Mouse (Mus musculus) layer of hippocampus, adult 9-11 months (tissue): ENCODE results near the gene Midn.
"Not testable (repeated sequence)": the region's sequence is repeated elsewhere in the genome, so short reads cannot be mapped to it uniquely, and the experiment has no call there.

ENCODE experiments used
- DNase-seq: peaks from one replicate; pipeline ENCODE4 v3.0.0; 2022

Midn gene

GRCm38 (mm10) chr10:80159021-80159560 is 11.0 kb downstream of the Midn start:
- DNase-seq, result peak; percentile 67

- DNase-seq, result peak; percentile 99
Measured at GRCm38 (mm10) chr10:80159561-80160454, 11.7 kb downstream of the Midn start.

DNA sequence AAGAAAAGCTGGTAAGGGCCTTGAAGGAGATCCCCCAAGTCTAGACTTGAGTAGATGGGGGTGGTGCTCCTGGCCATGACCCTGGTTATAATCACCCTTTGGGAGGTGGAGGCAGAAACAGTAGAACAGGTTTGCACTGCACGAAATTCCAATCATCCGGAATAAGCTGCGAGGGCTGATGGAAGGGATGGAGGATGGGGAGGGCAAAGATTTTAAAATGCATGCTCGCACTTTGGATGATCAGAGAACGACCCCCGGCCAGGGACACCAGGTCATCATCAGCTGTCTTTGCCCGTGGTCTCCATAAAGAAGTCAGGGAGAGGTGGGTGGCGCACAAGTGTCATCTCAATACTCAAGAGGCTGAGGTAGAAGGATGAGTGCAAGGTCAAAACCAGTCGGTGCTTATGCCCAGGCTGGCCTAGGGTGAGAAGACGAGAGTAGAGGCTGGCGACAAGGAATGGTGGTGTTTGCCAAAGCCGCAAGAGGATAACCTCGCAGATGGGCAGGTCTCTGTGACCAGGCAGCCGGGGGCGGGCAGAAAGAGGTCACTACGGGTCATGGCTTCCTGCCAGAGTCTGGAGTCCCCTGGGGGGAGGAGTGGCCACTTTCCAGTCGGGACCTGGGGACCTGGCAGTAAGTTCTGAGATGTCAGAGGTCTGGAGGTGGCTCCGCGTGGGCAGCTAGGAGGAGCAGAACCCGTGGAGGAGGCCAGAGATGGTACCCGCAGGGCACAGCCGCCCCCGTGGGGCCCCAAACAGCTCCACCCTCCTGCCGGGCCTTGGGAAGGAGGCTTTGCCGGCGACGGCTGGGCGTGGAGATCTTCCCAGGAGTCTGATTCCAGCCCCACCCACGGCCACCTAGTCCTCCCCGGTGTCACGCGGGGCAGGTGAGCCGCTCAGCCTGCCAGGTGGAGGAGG is 12.6 kb downstream of the Midn start:
- DNase-seq, result peak; percentile 61

DNA sequence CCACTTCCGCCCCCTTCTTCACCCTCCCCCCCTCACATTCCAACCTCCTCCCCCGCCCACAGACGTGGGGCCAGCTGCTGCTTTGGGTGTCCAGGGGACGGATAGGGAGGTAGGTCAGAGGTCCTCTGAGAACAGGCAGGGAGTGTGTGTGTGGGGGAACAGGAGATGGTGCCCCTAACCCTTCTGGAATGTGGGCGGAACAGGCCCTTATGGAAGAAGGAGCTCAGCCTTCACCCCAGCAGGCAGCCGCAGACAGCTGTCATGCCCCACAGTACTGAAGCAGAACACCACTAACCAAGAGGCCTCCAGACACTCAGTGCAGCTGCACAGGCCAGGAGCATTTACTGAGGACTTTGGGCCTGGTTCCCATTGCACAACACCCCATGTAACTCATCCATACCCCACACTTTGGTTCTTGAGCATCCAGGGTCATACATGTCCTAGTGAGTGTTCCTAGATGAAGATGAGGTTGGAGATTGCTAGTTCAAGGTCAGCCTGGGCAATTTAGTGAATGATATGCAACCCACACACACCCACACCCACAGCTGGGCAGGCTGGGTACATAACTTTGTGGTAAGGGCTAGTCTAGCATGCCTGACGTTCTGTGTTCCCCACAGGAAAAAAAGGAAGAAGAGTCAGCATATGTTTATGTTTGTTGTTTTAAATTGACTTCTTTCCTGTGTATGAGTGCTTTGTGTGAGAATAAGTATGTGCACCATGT is 13.6 kb downstream of the Midn start:
- DNase-seq, result no peak

- no peak for DNase-seq
Measured at GRCm38 (mm10) chr10:80162243-80162608, 14.2 kb downstream of the Midn start.

DNA sequence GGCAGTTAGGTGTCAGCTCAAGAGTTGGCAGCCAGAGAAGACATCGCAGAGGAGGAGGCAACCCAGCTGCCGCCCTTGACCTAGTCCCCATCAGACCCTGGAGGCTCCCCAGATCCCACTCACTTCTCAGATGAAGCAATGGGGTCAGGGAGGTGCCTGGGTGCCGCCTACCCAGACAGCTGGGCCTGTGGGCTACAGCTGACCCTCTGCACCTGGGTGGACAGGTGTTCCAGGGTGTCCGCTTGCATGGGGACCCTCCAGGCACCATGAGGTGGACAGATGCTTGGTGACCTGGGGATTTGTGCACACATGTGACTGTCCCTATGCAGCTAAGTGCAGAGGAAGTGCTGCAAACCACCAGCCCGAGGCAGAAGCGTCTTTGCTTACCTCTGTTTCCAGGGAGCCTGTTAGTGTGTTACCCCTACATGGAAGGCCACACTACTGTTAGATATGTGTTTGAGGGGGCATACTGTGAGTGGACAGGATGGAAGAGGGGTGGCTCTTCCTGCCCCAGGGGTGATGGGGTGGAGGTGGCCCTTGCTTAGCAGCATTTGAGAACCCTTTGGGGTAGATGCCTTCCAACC is 14.7 kb downstream of the Midn start:
- DNase-seq, result peak; percentile 26

DNA sequence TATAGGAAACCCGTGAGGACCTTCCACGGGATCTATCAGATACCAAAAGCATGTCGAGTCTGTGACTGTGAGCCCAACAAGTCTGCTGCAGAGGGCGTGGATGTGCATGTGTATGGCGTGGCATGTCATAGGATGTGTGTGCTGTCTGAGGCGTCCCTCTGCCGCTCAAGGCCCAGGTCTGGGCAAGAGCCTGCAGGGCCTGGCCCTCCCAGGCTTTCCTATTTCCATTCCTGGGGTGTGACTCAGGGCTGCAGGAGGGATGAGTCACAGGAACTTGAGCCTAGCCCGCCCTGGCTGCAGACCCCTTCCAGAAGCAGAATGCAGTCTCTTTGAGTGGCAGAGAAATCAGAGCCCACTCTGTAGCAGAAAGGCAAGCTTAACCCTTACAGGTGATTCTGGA is 15.6 kb downstream of the Midn start:
- peak; percentile 23 for DNase-seq

DNA sequence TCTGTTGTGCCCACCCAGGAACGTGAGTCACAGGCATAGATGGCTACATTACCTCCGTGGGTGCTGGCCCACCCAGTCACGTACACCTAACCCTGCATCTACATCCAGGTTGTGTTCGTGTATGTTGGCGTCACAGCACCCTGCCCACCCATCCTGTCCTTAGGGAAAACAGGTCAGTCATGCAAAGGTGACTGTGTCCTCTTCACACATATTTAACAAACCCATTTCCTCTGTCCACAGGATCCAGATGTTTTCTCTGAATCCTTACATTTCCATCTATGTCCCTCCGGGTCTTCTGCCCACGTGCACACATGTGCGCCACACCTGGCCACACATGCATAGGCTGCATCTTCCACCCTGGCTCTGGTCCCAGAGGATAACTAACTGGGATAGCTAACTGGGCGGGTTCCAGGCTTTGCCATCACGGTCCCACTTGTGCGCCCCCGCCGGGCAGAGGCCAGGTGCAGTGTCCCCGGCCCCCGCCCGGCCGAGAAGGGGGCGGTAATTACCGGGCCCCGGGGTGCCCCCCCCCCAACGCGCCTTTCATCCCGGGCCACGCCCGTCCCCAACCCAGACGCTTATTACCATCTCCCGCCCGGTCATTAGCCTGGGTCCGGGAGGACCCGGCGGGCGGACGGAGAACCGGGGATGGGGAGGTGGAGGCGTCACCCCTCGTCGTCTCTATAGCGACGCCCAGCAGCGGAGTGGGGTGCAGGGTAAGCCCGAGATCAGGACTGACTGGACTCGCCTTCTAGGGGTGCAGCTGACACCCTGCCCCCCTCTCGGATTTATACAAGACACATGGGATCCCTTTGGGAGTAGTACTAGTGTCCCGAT is 16.3 kb downstream of the Midn start:
- DNase-seq, result peak; percentile 49

DNA sequence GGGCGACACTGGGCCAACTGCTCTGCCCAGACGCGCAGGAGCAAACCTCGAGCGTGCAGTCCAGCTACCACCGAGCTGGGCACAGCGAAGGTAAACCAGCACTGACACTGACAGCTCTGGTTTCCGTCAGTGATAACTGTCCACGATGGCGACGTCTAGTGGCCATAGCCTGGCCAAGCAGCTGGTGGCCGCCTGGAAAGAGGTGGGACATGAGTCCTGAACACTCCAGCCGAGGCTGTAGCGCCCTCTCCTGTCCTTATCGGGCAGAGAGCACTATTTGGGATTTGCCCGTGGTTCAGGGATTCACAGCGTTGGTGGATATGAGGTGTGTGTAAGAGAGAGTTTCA is 16.9 kb downstream of the Midn start:
- DNase-seq, result peak; percentile 96

DNA sequence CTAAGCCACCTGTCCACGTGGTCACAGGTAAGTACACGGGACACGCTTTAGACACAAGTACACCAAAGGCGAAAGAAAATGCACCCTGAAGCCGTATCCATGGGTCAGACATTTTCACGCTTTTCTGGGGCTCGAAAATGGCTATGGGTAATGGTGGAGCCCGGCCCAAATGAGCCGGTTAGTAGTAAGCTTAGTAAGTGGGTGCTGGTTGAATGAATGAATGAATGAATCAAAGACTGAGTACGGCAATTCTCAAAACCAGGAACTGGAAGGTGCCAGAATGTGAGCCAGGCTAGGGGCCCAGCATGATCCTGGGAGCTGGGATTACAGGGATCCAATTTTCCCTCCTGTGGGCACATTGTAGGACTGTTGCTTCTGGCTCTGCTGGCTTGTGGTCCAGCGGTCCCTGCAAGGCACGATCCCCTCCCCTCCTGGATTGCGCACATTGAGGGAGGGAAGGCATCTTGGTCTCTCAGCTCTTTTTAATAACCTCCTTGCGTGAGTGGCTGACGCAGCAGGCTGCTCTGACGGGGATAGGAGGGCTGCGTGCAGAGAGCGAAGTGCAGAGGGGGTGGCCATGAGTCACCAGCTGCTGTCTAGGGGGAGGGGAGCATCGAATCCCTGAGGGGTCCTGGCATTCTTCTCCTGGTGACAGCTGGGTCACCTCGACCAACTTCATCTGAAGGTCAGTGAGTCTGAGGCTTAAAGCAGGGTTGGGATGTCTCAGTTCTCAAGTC is 17.5 kb downstream of the Midn start, which contains the start of gene Cirbp:
TSS of gene Cirbp (plus strand) at position 594 of the 737 bp plus-strand sequence.
- peak; percentile 60 for DNase-seq

DNA sequence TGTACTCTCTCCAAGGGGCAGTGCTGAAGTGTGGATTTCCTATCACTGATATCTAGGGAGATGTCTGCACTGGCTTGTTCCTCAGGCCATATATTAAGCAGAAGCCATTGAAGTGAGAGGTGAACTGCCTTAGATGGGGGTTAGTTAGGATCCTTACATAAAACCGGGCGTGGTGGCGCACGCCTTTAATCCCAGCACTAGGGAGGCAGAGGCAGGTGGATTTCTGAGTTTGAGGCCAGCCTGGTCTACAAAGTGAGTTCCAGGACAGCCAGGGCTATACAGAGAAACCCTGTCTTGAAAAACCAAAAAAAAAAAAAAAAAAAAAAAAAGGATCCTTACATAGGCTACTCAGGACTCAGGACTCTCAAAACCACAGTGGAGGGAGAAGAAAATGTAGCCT is 18.1 kb downstream of the Midn start:
- not testable (repeated sequence) for DNase-seq

GRCm38 (mm10) chr10:80167460-80168037 is 19.5 kb downstream of the Midn start:
- peak; percentile 97 for DNase-seq

- DNase-seq, result peak; percentile 91
Measured at GRCm38 (mm10) chr10:80168038-80168661, 20.1 kb downstream of the Midn start.

DNA sequence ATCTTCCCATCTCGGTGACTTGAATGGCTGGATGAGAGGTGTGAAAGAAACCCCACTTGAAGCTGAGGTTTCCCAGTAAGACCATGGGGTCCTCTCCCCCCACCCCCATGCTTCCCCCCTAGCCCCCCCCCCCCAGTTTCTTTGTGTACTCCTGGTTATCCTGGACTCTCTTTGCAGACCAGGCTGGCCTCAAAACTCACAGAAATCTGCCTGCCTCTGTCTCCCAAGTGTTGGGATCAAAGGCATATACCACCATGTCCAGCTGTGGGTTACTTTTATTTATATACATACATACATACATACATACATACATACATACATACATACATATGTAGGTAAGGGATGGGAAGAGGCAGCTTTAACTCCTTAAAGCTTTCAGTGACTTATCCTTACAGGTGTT is 21.0 kb downstream of the Midn start:
- DNase-seq, result no peak

GRCm38 (mm10) chr10:80169651-80170050 is 21.6 kb downstream of the Midn start:
- no peak for DNase-seq

DNA sequence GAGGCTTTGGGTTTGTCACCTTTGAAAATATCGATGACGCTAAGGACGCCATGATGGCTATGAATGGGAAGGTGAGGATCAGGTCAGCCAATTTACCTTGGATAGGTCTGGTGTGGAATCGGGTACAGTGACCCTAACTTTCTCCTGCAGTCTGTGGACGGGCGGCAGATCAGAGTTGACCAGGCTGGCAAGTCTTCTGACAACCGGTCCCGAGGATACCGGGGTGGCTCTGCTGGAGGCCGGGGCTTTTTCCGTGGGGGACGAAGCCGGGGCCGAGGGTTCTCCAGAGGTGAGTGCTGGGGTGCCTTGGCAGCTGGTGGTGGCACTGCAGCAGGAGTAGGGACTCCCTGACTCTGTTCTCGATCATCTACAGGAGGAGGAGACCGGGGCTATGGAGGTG is 22.0 kb downstream of the Midn start:
- DNase-seq, result peak; percentile 25

- DNase-seq, result peak; percentile 52
Measured at GRCm38 (mm10) chr10:80170601-80171021, 22.5 kb downstream of the Midn start.

DNA sequence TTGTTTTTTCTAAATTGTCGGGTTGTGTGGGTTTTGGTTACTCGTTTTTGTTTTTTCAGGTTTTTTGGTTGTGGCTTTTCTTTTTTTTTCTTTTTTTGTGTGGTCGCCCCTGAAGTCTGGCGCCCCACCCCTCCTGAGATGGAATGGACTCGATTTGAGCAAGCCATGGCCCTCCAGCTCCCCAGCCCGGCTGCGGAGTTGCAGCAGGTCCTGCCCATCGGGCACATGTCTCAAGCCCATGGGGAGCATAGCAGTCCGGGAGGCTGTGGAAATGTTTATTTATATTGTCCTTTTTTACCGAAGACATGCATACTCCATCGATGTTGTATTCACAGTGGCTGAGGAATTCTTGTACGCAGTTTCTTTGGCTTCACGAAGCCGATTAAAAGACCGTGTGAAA is 23.2 kb downstream of the Midn start:
- DNase-seq, result no peak

DNA sequence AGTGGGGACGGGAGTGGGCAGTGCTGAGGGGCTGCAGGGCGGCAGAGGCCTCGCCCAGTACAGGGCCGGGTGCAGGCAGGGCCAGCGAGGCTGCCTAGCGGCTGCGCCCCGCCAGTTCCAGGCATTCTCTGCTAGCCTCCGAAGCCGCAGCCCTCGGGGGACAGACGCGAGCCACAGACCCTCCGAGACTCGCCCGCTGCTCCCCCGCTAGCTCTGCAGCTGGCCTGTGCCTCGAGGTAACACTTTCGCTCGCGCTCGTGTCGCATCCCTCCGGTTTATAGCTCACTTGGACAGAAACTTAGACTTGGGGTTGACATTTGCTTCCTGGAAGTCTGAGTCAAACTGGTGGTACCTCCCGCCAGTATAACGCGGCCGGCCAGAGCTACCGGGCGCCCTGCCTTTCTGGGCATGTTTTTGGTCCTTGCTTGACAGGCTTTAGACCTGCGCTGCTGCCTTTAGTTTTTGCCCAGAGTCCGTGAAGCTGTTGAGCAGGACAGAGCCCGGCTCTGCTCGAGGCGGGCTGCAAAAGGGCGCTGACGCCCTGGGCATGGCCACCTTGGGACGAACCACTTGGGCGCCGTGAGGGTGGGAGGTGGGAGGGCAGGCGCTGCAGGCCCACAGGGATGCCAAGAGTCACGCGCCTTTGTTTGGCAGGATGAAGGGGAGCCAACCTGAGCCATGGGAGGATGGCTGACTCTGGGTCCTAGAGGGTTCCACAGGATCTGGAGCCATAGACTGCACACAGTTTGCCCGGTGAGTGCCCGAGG is 23.9 kb downstream of the Midn start:
- peak; percentile 45 for DNase-seq
